Mouse (Mus musculus) stomach, postnatal 0 days (tissue): Measurements from ENCODE around the gene Nolc1. TPM values are rescaled to one million over a fixed set of nuclear protein-coding genes. Genes with fewer than 3 reads are reported as not detected.
"Not testable (repeated sequence)": the region's sequence is repeated elsewhere in the genome, so short reads cannot be mapped to it uniquely, and the experiment has no call there.

Experiments
- ATAC-seq: fragments of 200-750 bp; cut with Nextera tagmentation; 2 replicates; pipeline ENCODE4 v1.8.0; 2017; ENCODE audit not compliant: low FRiP score, low TSS enrichment
- DNase-seq: peaks from one replicate; pipeline ENCODE4 v3.0.0-alpha.2; 2016; ENCODE audit warnings: low spot score
- H3K27ac ChIP-seq: fragments of 300-500 bp; sonication (generic); replicated peaks from 2 replicates; pipeline ENCODE4 v1.5.1; 2014; ENCODE audit warnings: mild to moderate bottlenecking, control low read depth
- H3K27me3 ChIP-seq: fragments of 300-500 bp; sonication (generic); 2 replicates; pipeline ENCODE4 v1.6.1; 2014; ENCODE audit warnings: low read length; ENCODE audit not compliant: control insufficient read depth, insufficient read depth
- H3K36me3 ChIP-seq: fragments of 300-500 bp; sonication (generic); 2 replicates; pipeline ENCODE4 v1.6.1; 2014; ENCODE audit warnings: low read length, mixed read lengths; ENCODE audit not compliant: control insufficient read depth, insufficient read depth
- H3K4me1 ChIP-seq: fragments of 300-500 bp; sonication (generic); replicated peaks from 2 replicates; pipeline ENCODE4 v1.6.1; 2014; ENCODE audit warnings: antibody characterized with exemption; ENCODE audit not compliant: control insufficient read depth, insufficient read depth
- H3K4me2 ChIP-seq: fragments of 300-500 bp; sonication (generic); replicated peaks from 2 replicates; pipeline ENCODE4 v1.6.1; 2014; ENCODE audit warnings: low read depth, mild to moderate bottlenecking, control low read depth, moderate library complexity
- H3K4me3 ChIP-seq: fragments of 300-500 bp; sonication (generic); 2 replicates; pipeline ENCODE4 v1.5.1; 2014; ENCODE audit warnings: low read depth, low read length, control low read depth
- H3K9ac ChIP-seq: fragments of 300-500 bp; sonication (generic); 2 replicates; pipeline ENCODE4 v1.6.1; 2014; ENCODE audit warnings: mild to moderate bottlenecking, low read length, control low read depth, mixed read lengths
- H3K9me3 ChIP-seq: fragments of 300-500 bp; sonication (generic); 2 replicates; pipeline ENCODE4 v1.6.1; 2016; ENCODE audit warnings: low read length; ENCODE audit not compliant: control insufficient read depth
- CTCF ChIP-seq: IDR thresholded peaks from 2 replicates; pipeline ENCODE4 v1.5.1; 2016; ENCODE audit warnings: antibody characterized with exemption, low read depth, mild to moderate bottlenecking, moderate library complexity
- EP300 ChIP-seq: optimal IDR thresholded peaks from 2 replicates; pipeline ENCODE3; 2016; ENCODE audit warnings: antibody characterized with exemption
- WGBS: fragments of 180-500 bp; shearing (Covaris S2); extraction: QIAGEN DNeasy Blood & Tissue Kit; methylation state at CpG from one replicate; pipeline ENCODE4 v1.1.7; 2014; 5-methylcytosine and 5-hydroxymethylcytosine counted together
- polyA plus RNA-seq: library from polyadenylated mRNA; unstranded; fragments of >200 nt; fragmentation: Nextera tagmentation; extraction: Ambion mirVana; gene quantifications from 2 replicates; pipeline ENCODE4 v1.2.1, GENCODE M21; 2015

Gene Nolc1
- polyA plus RNA-seq, 1 experiment from 2014 or later: 36.1 TPM

DNA sequence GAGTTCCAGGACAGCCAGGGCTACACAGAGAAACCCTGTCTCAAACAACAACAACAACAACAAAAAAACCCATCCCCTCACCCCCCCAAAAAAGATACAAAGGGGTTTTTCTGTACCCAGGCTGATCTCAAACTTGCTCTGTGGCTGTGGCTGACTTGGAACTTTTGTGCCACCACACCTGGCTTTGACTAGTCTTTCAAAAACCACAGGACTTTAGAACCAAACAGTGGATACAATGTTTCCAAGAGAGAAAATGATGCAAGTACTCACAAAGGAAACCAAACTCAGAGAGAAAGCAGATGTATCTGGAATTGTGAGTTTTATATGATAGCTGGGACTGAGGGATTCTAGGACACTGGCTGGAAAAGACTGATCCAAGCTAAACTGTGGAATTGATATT, 49.0 kb downstream of the Nolc1 start:
- Histone ChIP-seq H3K27ac (no peak overlapping the region), H3K27me3 (no peaks in the 10 kb centered on the region), H3K4me2 (no peak overlapping the region), H3K9ac (no peak overlapping the region), H3K4me3 (no peak overlapping the region), H3K9me3 (no peaks in the 10 kb centered on the region), H3K36me3 (no peaks in the 10 kb centered on the region), H3K4me1 (no peaks in the 10 kb centered on the region)
- ATAC-seq (no peak), DNase-seq (no peak)
- TF ChIP-seq CTCF: no peak

DNA sequence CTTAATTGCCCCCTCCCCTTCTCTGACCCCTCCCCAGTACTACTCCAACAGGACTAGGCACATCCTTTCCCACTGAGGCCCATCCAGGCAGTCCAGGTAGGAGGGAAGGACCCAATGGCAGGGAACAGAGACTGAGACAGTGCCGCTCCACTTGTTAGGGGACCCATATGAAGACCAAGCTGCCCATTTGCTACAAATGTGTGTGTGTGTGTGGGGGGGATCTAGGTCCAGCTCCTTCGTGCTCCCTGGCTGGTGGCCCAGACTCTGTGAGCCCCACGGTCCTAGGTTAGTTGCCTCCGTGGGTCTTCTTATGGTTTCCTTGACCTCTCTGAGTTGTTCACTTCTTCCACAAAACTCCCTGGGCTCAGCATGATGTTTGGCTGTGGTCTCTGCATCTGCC, 50.6 kb downstream of the Nolc1 start:
- Histone ChIP-seq H3K4me1 (no peaks in the 10 kb centered on the region), H3K9me3 (no peaks in the 10 kb centered on the region), H3K27me3 (no peaks in the 10 kb centered on the region), H3K9ac (no peak overlapping the region), H3K36me3 (no peaks in the 10 kb centered on the region), H3K27ac (no peak overlapping the region), H3K4me3 (no peak overlapping the region), H3K4me2 (no peak overlapping the region)
- ATAC-seq (no peak), DNase-seq (no peak)
- 87% methylated on average over 4 of the region's 4 CpGs for WGBS
- no peak for TF ChIP-seq EP300
- no peak for TF ChIP-seq CTCF

DNA sequence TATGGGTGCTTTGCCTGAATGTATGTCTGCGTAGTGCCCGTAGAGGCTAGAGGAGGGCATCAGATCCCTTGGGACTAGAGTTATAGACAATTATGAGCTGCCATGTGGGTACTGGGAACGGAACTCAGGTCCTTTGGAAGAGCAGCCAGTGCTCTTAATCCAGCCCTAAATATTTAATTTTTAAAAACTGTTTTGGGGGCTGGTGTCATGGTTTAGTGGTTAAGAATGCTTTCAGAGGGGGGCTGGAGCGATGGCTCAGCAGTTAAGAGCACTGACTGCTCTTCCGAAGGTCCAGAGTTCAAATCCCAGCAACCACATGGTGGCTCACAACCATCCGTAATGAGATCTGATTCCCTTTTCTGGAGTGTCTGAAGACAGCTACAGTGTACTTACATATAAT, 54.1 kb downstream of the Nolc1 start:
- not testable (repeated sequence) for H3K9ac ChIP-seq, H3K9me3 ChIP-seq, H3K4me2 ChIP-seq, H3K36me3 ChIP-seq, ATAC-seq, H3K4me3 ChIP-seq, H3K27me3 ChIP-seq, H3K4me1 ChIP-seq, H3K27ac ChIP-seq, DNase-seq
- WGBS: 71% methylated on average over 6 of the region's 6 CpGs

DNA sequence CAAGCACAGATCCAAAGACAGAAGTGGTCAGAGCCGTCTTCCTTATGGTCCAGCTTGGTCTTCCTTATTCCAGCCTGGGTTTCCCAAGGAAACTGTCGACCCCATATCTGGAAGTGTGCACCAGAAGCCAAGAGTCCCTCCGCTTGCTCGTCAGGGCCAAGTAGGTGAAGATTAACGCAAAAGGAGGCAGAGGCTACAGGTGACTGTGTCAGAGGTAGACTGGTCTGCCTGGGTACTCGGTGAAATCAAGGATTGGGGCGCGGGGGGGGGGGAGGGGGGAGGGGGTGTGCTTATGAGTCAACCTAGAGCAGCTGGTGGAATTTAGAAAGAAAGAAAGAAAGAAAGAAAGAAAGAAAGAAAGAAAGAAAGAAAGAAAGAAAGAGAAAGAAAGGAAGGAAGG, 55.6 kb downstream of the Nolc1 start:
- H3K4me2 ChIP-seq: peak overlapping the region; percentile 54
- no peaks in the 10 kb centered on the region for H3K9me3 ChIP-seq
- no peak overlapping the region for H3K9ac ChIP-seq
- peaks cover 7% of the 10 kb centered on the region; the same call in 1 of the 2 replicates for H3K27me3 ChIP-seq
- no peak for DNase-seq
- H3K27ac ChIP-seq: no peak overlapping the region
- H3K36me3 ChIP-seq: no peaks in the 10 kb centered on the region
- H3K4me3 ChIP-seq: peak overlapping the region; percentile 28
- ATAC-seq: no peak
- TF ChIP-seq EP300 (no peak), CTCF (no peak)
- peaks cover 5% of the 10 kb centered on the region for H3K4me1 ChIP-seq
- WGBS: 12% methylated on average over 6 of the region's 8 CpGs

DNA sequence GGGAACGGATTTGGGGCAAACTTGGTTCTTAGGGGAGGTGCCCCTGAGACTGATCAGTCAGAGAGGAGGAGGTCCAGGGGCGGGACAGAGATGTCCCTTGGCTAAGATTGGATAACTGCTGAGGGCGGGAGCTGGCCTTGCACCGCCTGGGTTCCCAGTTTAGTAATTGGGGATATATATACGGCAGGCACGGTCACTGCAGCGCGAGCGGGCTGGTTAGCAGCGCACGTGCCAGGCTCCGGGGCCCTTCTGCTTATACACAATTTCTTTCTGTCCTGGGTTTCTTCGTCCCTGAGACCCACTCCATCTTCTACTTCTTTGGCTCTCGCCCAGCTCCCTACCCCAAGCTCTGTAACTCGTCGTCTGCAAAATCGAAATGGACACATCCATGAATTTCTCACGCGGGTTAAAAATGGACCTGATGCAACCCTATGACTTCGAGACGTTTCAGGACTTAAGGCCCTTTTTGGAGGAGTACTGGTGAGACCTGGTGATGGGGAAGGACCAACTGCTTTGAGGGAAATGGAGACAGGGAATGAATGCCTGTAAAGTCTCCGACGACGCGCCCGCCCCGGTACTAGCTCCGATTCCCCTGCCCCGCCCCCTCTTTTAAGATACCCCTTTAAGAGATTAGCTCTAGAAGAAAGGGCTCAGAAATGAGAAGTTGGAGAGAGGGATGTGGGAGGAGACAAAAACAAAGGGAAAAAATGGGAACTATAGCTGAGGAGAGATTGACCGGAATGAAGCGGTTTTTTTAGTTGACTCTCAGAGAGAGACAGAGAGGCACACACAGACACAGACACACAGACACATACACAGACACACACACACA, 56.2 kb downstream of the Nolc1 start, which contains the start of gene Elovl3:
Gene Elovl3 (plus strand): TSS at position 204 of the 832 bp plus-strand sequence.
- peaks cover 9% of the 10 kb centered on the region; the same call in 1 of the 2 replicates for H3K27me3 ChIP-seq

DNA sequence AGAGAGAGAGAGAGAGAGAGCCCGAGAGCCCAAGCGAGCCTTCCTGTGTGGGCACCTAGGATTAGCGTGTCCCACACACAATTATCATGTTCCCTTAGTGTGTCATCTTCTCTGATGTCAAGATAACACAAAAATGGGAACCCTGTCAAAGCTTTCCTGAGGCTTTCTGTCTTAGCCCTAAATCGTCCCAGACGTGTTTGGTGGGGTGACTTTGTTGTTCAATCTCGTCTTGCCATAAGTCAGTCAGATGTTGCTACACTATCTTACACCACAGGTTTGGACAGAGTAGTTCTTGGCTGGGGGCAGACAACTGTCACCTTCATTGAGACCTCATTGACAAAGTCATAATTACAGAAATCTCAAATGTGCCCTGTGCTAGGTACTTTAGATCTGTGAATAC, 56.9 kb downstream of the Nolc1 start:
- ATAC-seq (no peak), DNase-seq (no peak)
- H3K9me3 ChIP-seq: no peaks in the 10 kb centered on the region
- peaks cover 9% of the 10 kb centered on the region; the same call in 1 of the 2 replicates for H3K27me3 ChIP-seq
- H3K4me2 ChIP-seq: no peak overlapping the region
- no peak overlapping the region for H3K27ac ChIP-seq
- H3K4me1 ChIP-seq: peaks cover 13% of the 10 kb centered on the region
- WGBS: 44% methylated on average over 6 of the region's 6 CpGs
- TF ChIP-seq CTCF: no peak
- no peak for TF ChIP-seq EP300
- H3K4me3 ChIP-seq: no peak overlapping the region
- no peak overlapping the region for H3K9ac ChIP-seq
- no peaks in the 10 kb centered on the region for H3K36me3 ChIP-seq

More for the DNA sequence above, 56.2 kb downstream of the Nolc1 start, which contains the start of gene Elovl3:
- DNase-seq (peak; percentile 37), ATAC-seq (no peak; the same call in 1 of the 2 replicates)
- TF ChIP-seq EP300 (no peak), CTCF (no peak)
- H3K4me1 ChIP-seq: peaks cover 11% of the 10 kb centered on the region
- no peaks in the 10 kb centered on the region for H3K9me3 ChIP-seq
- peak within 1 kb of the TSS; percentile 54 for H3K4me2 ChIP-seq
- H3K27ac ChIP-seq: no peak within 1 kb of the TSS
- H3K36me3 ChIP-seq: no peaks in the 10 kb centered on the region
- WGBS: 3% methylated on average over 30 of the region's 31 CpGs
- H3K4me3 ChIP-seq: peak within 1 kb of the TSS; percentile 28
- H3K9ac ChIP-seq: no peak within 1 kb of the TSS

Other genes starting within 250 kb of the Nolc1 start
- 7.5 and 8.2 TPM in 2 replicates for gene Armh3, start 77.4 kb upstream of the Nolc1 start, polyA plus RNA-seq
- gene Hps6, start 72.4 kb upstream of the Nolc1 start, polyA plus RNA-seq: 4.9 and 5.1 TPM in 2 replicates
- gene Pprc1, start 31.0 kb upstream of the Nolc1 start, polyA plus RNA-seq: 8.6 and 10.7 TPM in 2 replicates
- gene Ldb1, start 30.6 kb upstream of the Nolc1 start, polyA plus RNA-seq: 50.1 and 54.9 TPM in 2 replicates
- 0.05 TPM in 1 of 2 replicates, not detected in the other for gene Elovl3, start 56.0 kb downstream of the Nolc1 start, polyA plus RNA-seq
- 0.13 and 0.22 TPM in 2 replicates for gene Pitx3, start 72.5 kb downstream of the Nolc1 start, polyA plus RNA-seq
- gene Gbf1, start 76.6 kb downstream of the Nolc1 start, polyA plus RNA-seq: 21.2 and 29.0 TPM in 2 replicates
- 11.4 and 11.6 TPM in 2 replicates for gene Nfkb2, start 228.5 kb downstream of the Nolc1 start, polyA plus RNA-seq